8 mouse cellular contexts compared by ENCODE assay signal in the genomic region with DNA sequence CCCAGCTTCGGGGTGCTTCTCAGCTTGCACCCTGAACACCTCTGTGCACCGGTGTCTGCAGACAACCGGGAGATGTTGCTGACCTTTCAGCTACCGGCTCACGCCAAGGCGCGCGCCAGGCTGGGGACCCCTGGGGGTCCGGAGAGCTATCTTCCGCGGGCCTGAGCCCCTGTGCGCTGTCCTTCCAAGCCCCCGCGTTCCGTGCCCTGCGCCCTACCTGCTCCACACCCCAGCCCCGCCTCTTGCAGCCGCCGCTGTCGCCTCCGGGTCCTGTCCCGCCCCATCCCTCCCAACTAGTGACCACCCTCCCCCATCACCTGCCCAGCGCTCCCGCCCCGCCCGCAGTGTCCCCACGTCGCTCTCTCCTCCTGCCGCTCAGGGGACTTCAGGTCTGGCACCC. TPM values are rescaled to one million over a fixed set of nuclear protein-coding genes. Genes with fewer than 3 reads are reported as not detected.
DNase-seq lines count a peak whose midpoint lies in the region; ATAC-seq lines count a peak whose summit lies in the region.

A gene (minus strand): TSS at position 237 of the 400 bp plus-strand sequence.

- no peaks in the 10 kb centered on the region for H3K9me3 ChIP-seq in liver, embryonic 11.5 days (ENCODE audit: control insufficient read depth, low read length)
- H3K9me3 ChIP-seq in forebrain, embryonic 10.5 days, result no peaks in the 10 kb centered on the region
- no peaks in the 10 kb centered on the region for H3K9me3 ChIP-seq in intestine, embryonic 16.5 days (ENCODE audit: control insufficient read depth, low read length)
- H3K9me3 ChIP-seq in neural tube, embryonic 12.5 days, result no peaks in the 10 kb centered on the region

- no peaks in the 10 kb centered on the region for H3K36me3 ChIP-seq in liver, embryonic 11.5 days (ENCODE audit: control insufficient read depth, insufficient read depth, low read length)
- H3K36me3 ChIP-seq in forebrain, embryonic 10.5 days (replicated peaks), result no peaks in the 10 kb centered on the region
- H3K36me3 ChIP-seq in intestine, embryonic 16.5 days (ENCODE audit: control insufficient read depth, insufficient read depth, low read length), result no peaks in the 10 kb centered on the region
- H3K36me3 ChIP-seq in neural tube, embryonic 12.5 days, result no peaks in the 10 kb centered on the region

- ATAC-seq in liver, embryonic 11.5 days (replicated peaks; ENCODE audit: low FRiP score), result no peak
- ATAC-seq in intestine, embryonic 16.5 days, result peak; percentile 51
- no peak for ATAC-seq in neural tube, embryonic 12.5 days (ENCODE audit: low FRiP score, low read depth)

- H3K27me3 ChIP-seq in liver, embryonic 11.5 days (replicated peaks; ENCODE audit: control insufficient read depth, insufficient read depth, low read length), result peaks cover 43% of the 10 kb centered on the region
- peaks cover 63% of the 10 kb centered on the region for H3K27me3 ChIP-seq in forebrain, embryonic 10.5 days (ENCODE audit: poor library complexity, severe bottlenecking)
- 0 out of 2 replicates have a peak, but pooled peaks cover 9% of the 10 kb centered on the region for H3K27me3 ChIP-seq in intestine, embryonic 16.5 days (replicated peaks; ENCODE audit: control insufficient read depth, insufficient read depth, low read length)
- peaks cover 45% of the 10 kb centered on the region for H3K27me3 ChIP-seq in neural tube, embryonic 12.5 days (replicated peaks)

- 0 out of 2 replicates have a peak within 1 kb of the TSS, but pooled peaks have one; percentile 20 for H3K9ac ChIP-seq in liver, embryonic 11.5 days (ENCODE audit: low read depth, low read length)
- peak within 1 kb of the TSS; percentile 68 for H3K9ac ChIP-seq in intestine, embryonic 16.5 days (ENCODE audit: low read depth, low read length)
- peak within 1 kb of the TSS; percentile 39 for H3K9ac ChIP-seq in neural tube, embryonic 12.5 days

- peak within 1 kb of the TSS; percentile 81 for H3K4me2 ChIP-seq in liver, embryonic 11.5 days
- peak within 1 kb of the TSS; percentile 91 for H3K4me2 ChIP-seq in intestine, embryonic 16.5 days (ENCODE audit: low read depth, low read length)
- peak within 1 kb of the TSS; percentile 63 for H3K4me2 ChIP-seq in neural tube, embryonic 12.5 days (replicated peaks)

- no peak within 1 kb of the TSS for H3K27ac ChIP-seq in liver, embryonic 11.5 days (ENCODE audit: low read depth, low read length)
- H3K27ac ChIP-seq in forebrain, embryonic 10.5 days, result peak within 1 kb of the TSS; percentile 58
- no peak within 1 kb of the TSS for H3K27ac ChIP-seq in intestine, embryonic 16.5 days (ENCODE audit: low read length)
- no peak within 1 kb of the TSS for H3K27ac ChIP-seq in neural tube, embryonic 12.5 days

- H3K4me1 ChIP-seq in liver, embryonic 11.5 days (replicated peaks; ENCODE audit: control insufficient read depth, insufficient read depth, low read length), result peaks cover 11% of the 10 kb centered on the region
- H3K4me1 ChIP-seq in forebrain, embryonic 10.5 days, result peaks cover 22% of the 10 kb centered on the region
- peaks cover 13% of the 10 kb centered on the region; the same call in 1 of the 2 replicates for H3K4me1 ChIP-seq in intestine, embryonic 16.5 days (ENCODE audit: control insufficient read depth, insufficient read depth, low read length)
- H3K4me1 ChIP-seq in neural tube, embryonic 12.5 days, result peaks cover 9% of the 10 kb centered on the region

- H3K4me3 ChIP-seq in liver, embryonic 11.5 days (ENCODE audit: low read depth, low read length), result peak within 1 kb of the TSS; percentile 46
- peak within 1 kb of the TSS; percentile 54 for H3K4me3 ChIP-seq in forebrain, embryonic 10.5 days
- peak within 1 kb of the TSS; percentile 57 for H3K4me3 ChIP-seq in intestine, embryonic 16.5 days (ENCODE audit: low read length)
- peak within 1 kb of the TSS; percentile 30 for H3K4me3 ChIP-seq in neural tube, embryonic 12.5 days

- 2% methylated on average over 29 of the region's 29 CpGs for WGBS in liver, embryonic 11.5 days
- 1% methylated on average over 29 of the region's 29 CpGs for WGBS in forebrain, embryonic 10.5 days
- under 1% methylated on average over 29 of the region's 29 CpGs for WGBS in intestine, embryonic 16.5 days
- 1% methylated on average over 29 of the region's 29 CpGs for WGBS in neural tube, embryonic 12.5 days

- no peak for DNase-seq in liver, embryonic 11.5 days (ENCODE audit: low spot score)
- DNase-seq in liver, result no peak
- no peak for DNase-seq in forebrain, embryonic 10.5 days (ENCODE audit: extremely low spot score, low spot score)
- DNase-seq in cerebellum, adult 18-20 months, result no peak
- DNase-seq in frontal cortex, postnatal 36 days (ENCODE audit: low spot score in 2 of 2), result no peak
- no peak for DNase-seq in cerebellum, postnatal 25 days

RNA-seq across cellular contexts. Expression of the gene that starts here (rescaled TPM):
- 0.86 TPM in 1 of 2 replicates, not detected in the other for polyA plus RNA-seq in liver, embryonic 11.5 days (2014; fragmentation: Nextera tagmentation; extraction: Ambion mirVana)
- 0.40 and 0.52 TPM in 2 replicates for polyA plus RNA-seq in forebrain, embryonic 10.5 days (2016; fragmentation: Nextera tagmentation; extraction: Ambion mirVana)
- 6.1 and 7.3 TPM in 2 replicates for polyA plus RNA-seq in intestine, embryonic 16.5 days (2015; fragmentation: Nextera tagmentation; extraction: Ambion mirVana)
- 1.3 and 1.7 TPM in 2 replicates for polyA plus RNA-seq in neural tube, embryonic 12.5 days (2016; fragmentation: Nextera tagmentation; extraction: Ambion mirVana)
